Mouse (Mus musculus): Measurements from ENCODE around the gene Stx8.

Gene Stx8

DNA sequence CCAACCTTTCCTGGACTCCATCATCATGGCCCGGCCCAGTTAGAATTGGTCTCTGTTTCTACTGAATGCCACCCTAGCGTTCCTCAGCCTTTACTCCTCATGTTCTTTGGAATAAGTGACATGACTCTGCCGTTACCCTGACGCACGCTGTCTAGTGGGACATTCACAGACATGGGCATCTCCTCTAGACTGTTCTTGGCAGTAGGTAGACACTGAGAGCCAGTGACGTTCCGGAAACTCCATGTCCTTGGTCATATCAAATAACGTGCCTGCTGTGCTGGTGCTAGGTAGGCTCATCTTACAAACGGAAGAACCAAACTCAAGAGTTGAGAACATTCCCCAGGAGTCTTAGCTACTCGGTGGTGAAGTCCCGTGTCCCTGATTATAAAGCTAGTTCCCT is 231.5 kb downstream of the Stx8 start:
- no peak for DNase-seq (ENCODE audit: low spot score in 2 of 2)

DNA sequence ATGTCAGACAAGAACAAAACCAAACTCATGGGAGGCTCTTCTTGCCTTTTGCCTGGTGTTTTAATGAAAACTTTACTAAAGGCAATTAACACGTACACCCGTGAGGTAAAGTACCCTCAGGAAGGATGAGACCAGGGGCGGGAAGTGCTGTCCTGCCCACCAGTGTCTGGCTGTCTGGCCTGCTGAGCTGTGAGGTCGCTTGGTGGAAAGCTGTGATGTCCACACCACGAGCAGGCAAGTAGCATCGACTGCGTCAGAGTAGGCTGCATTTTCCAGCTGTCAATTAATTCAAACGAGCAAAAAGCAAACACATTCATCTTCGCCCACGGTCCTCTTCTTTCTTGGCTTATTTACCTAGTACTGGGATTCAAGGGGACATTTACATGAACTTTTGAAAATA is 232.7 kb downstream of the Stx8 start:
- no peak for DNase-seq (ENCODE audit: low spot score in 2 of 2)

DNA sequence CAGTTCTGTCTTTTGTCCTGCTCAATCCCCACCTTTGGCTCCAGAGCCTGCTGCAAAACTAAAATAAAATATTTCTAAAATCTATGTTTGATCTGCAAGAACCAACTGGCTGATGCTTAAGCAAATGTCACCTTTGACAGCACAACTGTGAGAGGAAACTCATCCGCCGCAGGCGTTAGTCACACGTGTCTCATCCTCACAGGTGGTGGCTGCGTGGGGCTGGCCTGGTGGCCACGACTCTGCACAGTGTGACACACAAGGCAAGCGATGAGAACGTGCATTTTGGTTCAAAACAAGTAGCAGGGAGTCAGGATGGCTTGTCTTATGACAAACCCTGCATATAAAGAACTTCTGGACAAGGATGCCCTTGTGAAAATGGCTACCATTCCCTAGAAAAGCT is 233.1 kb downstream of the Stx8 start:
- peak; percentile 46 to 49 for DNase-seq (ENCODE audit: low spot score in 2 of 2)

DNA sequence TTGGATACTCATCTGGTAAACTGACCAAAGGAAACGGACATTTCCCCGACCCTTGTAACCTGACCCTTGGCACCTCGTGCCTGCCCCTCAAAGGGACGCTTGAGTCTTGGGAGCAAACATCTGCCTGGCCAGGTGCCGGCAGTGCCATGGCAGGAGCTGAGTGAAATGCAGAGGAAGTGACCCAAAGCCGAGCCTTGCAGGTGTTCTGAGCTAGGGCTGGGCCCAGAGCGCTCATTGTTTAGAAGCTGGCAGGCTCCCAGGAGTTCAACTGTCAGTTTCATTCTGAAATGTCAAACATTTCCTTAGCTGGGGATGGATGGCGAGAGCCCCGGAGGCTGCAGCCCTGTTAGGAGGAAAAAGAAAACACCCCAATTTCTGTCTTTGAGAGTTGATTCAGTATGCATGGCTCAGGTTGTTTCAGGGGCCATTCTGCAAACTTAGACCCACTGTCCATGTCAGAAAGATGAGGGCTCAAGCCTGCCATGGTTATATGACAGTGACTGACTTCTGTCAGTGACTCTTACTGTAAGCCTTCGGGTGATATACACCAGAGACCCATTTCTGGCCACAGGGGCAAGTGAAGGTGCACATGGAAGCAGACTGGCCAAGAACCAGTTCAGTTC is 233.9 kb downstream of the Stx8 start:
- DNase-seq (ENCODE audit: low spot score in 2 of 2): peak; percentile 51 to 53

DNA sequence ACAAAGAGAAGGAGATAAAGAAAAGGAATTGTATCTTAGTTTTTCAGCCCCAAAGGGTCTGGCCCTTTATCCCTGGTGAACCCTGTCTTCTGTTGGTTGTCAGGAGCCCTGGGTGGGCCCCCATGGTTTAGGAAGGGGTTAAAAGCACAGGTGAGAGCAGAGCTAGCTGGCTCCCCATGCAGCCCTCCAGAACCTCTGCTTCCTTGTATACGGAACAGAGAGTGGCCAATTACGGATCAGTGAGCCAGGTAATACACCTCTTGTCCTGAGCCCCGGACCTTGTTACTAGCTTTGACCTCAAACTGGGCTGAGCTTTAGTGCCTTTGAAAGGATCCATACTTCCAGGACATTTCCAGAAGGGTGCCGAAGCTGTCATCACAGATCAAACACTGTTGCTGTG is 234.5 kb downstream of the Stx8 start:
- no peak for DNase-seq (ENCODE audit: low spot score in 2 of 2)

DNA sequence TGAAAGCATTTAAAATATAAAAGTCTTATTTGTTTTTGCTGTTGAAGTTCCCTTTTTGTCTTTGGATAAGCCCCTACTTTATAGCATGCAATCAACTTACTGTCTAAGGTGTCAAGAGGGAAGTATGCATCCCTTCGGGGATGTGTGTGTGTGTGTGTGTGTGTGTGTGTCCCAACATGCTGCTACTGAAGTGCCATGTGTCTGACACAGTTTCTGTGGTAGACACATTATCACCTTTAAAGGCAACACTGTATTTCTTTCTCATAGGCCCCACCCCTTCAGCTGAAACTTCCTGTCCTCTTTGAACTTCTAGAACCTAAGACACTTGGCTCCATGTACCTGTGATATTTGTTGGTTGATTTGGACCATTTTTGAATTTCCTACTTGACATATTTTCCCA is 235.1 kb downstream of the Stx8 start:
- no peak for DNase-seq (ENCODE audit: low spot score in 2 of 2)

DNA sequence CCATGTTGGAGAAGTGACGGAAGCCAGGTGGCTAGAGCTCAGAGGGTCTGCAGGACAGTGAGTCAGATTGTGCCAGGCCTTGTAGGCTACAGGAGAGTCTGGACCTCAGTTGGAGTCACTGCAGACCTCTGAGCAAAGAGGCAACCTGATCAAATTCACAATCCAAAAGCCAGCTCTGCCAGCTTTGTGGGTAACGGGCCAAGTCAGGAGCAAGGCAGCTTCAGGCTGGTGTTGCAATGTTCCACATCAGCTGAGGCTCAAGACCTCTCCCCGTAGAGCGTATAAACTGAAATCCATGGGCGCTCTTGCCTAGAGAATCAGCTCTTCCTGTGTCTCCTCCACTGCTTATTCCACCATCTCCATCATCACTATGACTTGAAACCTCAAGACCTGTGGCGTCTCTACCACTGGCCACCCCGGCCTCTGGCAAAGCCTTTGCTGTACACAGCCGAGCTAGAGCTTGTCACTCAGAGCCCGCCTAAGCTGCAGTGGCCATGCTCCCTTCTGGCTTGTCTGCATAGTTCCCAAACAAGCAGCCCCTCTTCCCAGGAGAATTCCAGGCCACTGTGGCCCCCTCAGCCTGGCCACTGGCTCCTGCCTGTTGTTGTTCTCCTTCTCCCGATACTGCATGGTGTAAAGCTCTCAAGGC is 235.9 kb downstream of the Stx8 start:
- DNase-seq (ENCODE audit: low spot score in 2 of 2): no peak

DNA sequence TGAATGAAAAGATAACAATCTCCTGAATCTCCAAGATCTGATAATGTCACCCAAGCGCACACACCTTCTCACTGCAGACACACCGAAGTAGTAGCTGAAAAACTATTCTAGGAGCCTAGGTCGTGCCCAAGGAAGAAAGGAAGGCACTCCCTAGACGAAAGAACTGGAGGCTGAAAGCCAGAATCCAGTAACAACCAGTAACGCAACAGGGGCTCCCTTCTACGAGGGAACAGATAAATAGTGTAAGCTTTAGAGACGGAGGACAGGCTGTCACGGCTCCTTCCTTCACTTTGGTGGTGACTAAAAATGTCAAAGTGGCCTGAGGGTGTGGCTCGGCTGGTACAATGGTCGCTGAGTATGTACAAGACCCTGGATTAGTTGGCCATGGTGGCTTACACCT is 236.6 kb downstream of the Stx8 start:
- no peak for DNase-seq (ENCODE audit: low spot score in 2 of 2)

DNA sequence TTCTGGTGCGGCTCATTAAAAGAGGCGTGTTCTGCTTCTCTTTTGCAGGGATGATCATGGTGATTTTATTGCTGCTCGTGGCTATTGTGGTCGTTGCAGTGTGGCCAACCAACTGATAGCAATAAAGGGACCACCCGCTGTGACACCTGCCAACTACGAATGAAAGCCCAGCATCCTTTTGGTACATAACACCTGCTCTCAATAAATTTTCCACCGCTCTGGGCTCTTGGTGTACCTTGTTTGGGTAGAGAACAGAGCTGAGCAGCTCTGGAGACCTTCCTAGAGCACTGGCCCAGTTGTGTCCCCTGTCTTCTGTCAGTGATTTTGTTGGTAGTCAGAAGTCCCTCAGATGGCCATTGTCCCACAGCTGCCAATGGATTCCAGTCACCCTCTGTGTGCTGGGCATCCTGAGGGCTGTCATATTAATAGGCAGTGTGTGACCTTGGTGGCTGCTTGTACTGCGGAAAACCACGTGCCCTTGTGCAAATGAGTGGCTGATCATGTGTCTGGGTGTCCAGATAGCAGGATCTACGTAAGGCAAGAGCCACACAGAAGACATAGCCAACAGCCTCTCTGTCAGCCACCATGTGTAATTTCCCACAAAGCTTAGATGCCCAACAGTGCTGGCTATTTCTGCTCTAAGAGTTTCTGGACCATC is 237.8 kb downstream of the Stx8 start:
- no peak for DNase-seq (ENCODE audit: low spot score in 2 of 2)

DNA sequence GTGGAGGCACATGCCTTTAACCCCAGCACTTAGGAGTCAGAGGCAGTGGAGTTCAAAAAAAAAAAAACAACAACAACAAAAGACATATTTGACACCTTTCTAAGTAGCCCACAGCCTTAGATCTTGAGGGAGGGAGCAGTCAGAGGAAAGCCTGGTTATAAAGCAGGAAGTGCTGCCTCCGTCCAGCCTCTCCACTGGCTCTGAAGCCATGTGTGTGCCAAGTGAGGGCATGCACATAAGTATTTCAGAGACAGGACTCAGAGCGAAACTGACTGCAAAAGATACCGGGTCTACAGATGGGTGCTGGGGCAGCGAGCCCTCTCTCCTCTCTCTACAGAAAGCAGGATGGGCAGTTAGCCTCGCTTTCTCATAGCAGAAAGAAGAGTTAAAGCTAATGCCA is 238.4 kb downstream of the Stx8 start:
- no peak for DNase-seq (ENCODE audit: low spot score in 2 of 2)

DNA sequence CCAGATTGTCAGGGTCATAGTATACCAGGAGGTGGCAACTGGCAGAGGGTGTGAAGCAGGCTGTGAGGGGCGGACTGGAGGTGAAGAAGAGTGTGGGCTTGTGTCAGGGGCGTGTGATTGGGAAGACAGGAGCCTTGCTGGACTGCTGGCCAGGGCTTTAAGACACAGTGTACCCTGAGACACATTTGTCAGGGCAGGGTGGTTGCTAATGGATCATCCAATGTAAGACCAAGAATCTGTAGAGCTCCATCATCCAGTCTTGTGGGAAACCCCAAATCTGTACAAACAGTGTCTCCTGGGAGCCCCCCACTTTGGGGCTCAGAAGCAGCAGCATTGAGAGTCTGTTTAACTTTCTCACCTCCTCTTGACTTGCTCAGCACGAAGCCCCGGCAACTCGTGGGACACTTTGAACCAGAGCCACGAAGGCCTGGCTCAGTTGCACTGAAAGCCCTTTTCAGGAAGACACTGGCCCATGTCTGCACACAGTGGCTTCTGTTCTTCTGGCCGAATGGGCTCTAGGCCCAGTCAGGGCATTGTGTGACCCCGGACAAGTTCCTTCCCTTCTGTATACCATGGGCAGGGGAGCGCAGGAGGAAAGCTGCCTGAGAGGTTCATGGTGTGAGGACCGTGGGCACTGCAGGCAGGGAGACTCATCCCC is 239.7 kb downstream of the Stx8 start:
- DNase-seq (ENCODE audit: low spot score in 2 of 2): no peak

DNA sequence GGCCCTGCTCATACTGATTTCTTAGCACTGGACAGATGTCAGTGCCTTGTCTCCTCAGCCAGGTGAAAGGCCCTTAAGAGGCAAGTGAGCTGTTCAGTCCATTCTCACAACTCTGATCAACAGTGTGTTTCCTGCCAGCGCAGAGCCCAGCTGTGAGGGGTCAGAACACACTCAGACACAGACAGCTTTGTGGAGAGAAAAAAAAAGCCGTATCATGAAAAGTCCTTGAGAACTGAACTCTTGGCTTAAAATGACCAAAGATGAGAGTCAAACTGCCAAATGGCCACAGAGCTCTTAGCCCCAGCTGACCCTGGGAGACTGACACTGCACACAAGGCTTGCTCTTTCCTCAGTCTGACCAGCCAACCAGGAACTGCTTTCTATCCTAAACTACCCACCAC is 242.0 kb downstream of the Stx8 start:
- no peak for DNase-seq (ENCODE audit: low spot score in 2 of 2)

DNA sequence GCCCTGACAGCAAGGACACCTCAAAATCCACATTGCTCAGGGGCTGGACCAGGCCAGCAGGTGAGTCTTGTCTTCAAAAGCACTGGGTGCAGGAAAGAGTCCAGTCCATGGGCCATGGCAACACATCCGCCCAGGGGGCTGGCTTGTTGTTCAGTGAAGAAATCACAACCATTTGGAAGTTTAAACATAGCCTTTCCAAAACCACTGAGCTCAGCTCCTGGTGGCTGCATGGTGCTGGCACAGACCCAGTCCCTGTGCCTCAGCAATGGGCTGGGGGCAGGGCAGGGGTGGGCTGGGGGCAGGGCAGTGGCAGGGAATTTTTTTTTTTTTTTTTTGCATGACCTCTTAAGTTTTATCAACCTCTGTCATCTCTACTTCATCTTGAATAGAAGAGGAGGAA is 242.6 kb downstream of the Stx8 start:
- no peak for DNase-seq (ENCODE audit: low spot score in 2 of 2)

DNA sequence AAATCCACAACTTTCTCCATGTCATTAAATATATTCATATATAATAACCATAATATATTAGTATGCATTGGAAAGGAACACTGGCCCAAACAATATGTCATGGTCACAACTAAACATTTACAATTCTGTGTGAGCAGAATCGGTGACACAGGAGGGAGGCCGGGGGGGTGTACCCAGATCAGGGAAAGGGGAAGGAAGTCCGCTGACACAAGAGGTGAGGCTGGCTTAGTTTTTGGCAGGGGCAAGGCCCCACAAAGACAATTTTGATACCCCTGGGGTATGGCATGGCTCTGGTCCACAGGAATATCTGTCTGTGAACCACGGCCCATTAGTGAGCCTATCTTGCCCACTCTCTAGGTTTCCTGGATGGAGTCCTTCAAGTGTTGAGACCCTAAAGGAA is 243.5 kb downstream of the Stx8 start:
- no peak for DNase-seq (ENCODE audit: low spot score in 2 of 2)

DNA sequence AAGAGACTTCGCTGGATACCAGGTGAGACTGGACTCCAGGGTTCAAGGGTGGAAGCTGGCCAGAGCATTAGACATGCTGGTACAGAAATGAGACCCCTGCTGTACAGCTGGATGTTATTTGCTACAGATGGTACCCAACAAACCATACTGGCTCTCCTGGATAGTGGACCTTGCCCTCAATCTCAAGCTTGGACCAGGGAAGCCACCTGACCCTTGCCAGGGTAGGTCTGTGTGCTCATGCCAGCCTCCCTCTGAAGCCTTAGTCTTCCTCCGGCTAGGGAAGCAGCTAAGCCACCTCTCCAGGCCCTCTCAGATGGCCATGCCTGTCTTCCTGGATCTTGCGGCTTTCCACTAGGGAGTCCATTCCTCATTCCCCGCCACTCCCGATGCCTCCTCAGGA is 244.7 kb downstream of the Stx8 start:
- DNase-seq (ENCODE audit: low spot score in 2 of 2): no peak

DNA sequence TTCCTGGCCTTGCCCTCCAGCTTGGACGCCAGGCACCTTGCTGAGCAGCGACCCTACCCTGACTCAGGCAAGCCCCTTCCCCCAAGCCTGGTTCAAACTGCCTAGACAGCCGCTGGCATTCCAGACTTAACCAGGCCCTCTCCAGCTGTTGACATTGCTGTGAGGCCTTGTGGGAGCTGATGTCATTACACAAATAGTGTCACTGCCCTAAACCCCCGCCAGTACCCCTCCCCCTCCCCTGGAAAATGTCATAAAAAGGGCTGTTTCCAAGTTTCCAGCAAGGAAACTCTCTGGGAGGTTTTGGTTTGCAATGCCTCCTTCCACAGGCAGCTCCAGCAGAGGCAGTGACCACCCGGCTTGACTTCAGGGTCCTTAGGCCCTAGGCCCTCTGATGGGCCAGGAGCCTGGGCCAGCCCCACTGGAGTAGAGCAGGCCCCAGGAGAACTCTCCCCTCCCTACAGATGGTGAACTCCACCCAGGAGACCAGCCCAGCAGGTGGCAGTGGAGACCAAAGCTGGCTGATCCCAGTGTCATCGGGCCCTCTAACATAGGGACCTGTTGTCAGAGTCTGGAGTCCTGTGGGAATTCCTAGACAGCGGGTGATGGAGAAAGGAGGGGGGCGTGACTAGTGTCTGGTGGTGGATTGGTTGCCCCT is 246.1 kb downstream of the Stx8 start:
- no peak for DNase-seq (ENCODE audit: low spot score in 2 of 2)

DNA sequence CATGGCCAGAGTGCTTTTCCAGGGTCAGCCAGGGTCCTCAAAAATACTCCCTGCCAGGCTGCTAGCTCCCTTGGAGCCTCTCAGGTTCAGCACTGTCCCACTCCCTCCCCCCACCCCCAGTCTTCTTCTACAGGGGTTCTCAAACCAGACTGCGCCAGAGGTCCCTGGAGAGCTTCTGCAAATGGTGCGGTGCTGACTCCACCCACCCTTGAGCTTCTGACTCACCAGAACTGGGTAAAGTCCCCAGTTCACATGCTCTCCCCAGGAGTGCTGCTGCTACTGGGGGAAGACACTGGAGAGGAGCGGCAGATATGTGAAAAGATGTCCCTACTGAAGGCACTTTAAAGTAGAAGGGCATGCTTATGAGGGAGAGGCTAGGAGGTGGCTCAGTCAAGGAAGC is 247.9 kb downstream of the Stx8 start:
- DNase-seq (ENCODE audit: low spot score in 2 of 2): peak; percentile 44 to 45

DNA sequence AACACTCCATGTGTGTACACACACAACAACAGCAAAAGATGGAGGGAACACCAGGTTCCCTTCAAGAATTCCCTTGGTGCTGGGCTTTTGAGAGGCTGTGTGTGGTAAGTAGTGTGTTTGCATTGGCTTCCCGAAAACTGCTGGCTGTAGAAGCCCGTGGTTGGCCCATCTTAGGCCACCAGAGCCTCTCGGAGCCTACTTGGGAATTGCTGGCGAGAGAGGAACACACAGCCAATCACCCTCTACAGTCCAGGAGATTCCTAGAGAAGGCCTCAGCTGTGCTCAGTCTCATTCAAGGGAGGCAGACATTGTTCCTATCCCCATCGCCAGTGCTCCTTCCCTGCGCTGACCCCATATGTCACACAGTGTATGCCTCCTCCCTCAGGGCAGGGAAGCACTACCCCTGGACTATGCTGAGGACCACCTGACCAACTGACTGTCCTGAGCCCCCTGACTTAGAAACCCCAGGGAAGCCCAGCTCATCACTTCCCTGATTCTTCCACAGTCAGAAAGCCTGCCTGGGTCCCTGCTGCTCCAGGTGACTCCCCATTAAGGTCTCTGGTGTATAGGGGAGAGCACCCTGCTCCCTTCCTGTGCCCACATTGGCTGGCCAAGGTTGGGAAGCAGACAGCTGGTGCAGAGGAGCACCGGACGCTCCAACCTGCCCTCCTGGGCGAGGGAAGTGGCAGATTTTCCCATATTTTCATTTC is 248.7 kb downstream of the Stx8 start:
- DNase-seq (ENCODE audit: low spot score in 2 of 2): no peak

DNA sequence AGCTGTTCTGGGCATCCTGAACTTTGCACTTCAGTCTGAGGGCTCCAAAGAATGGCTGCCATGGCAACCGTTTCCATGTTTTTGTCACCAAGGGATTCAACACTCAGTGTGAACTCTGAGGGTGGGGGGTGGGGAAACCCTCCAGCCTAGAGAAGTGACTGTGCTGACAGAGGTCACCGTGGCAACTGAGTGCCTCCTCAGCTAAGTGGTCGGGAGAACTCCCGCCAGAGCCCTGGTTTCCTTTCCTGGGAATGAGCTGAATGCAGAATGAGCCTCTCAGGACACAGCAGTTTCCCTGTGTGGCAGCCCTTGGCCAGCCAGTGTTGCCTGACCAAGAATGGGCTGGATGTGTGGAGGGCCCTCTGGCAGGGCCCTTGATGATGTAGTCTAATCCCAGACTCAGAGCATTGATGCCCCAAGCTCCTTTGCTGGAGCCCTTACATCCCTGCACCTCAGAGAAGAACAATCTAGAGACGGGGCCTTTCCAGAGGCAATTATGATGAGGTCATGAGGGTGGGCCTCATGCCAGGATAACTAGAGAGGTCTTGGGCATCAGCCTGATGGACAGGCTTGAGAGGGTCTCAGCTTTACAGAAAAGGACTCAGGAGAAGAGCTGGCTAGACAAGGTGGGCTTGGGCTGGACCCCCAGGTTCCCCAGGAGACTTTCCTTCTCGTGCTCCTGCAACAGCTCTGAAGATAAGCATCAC is 249.4 kb downstream of the Stx8 start:
- no peak for DNase-seq (ENCODE audit: low spot score in 2 of 2)

DNA sequence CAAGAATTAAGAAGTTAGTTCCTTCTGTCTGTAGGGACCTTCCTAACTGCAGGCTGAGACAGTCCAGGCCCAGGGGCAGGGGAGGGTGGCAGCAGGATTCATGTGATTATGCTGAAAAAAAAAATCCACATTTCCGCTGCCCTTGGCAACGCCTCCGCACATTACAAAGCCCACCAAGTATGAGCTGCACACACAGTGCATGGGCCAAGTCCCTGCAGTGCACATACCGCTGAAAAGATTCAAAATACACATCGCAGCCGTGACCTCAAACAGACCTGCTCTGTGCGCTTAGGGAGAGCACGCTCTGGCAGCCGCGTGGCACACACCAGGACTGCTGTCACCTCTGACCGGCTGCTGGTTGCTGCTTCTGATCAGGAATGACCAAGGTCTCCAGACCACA is 250.0 kb downstream of the Stx8 start:
- DNase-seq (ENCODE audit: low spot score in 2 of 2): no peak

DNA sequence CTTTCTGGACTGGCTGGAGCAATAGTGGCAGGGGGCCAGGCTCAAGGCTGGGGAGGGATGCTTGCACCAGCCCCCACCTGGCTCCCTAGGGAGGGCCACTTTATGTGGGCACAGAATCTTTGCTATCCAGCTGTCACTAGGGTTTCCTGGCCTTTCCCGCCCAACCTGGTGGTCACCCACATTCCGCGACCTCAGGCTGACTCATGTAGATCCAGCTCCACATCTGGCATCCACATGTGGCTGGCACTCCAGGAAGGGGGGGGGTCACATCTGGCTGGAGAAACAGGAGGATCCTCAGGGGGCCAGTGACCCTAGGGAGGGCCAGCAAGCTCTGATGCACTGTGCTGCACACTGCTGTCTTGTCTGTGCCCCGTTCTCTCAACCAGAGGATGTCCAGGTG is 254.7 kb downstream of the Stx8 start:
- DNase-seq (ENCODE audit: low spot score in 2 of 2): no peak

Data from spleen, postnatal 36 days (tissue).